Comparison of ENCODE assay signal across 18 mouse cellular contexts in the genomic region with DNA sequence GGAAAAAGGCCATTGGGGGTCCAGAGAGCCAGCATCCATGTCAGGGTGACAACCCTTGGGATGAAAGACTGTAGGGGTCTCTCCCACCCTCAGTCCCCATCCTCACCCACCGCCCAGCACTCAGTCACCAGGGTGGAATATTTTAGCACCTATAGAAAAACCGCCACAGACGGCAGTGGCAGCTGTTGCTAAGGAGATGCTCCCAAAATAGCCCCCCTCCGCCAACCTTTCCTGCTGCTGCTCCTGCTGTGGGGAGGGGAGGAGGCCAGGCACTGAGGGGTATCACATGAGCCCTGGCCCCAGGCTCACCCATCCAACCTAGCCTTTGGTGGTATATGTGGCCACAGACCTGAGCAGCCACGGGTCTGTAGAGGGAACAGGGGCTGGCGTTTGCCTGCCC. TPM values are rescaled to one million over a fixed set of nuclear protein-coding genes. Genes with fewer than 3 reads are reported as not detected.
DNase-seq lines count a peak whose midpoint lies in the region; ATAC-seq lines count a peak whose summit lies in the region.
"Had no signal": no experiment of that assay in that cellular context is flagged by ENCODE, and none has a peak within 500 bp of the region (broad histone marks: within the 10 kb centered on the region; RNA-seq: fewer than 3 reads in every experiment).

No protein-coding gene starts in this region.

- ATAC-seq in heart, embryonic 12.5 days (ENCODE audit: insufficient number of reproducible peaks, low FRiP score), result no peak
- ATAC-seq in limb, embryonic 12.5 days (ENCODE audit: insufficient number of reproducible peaks, insufficient read depth, low FRiP score, low TSS enrichment, low read depth), result no peak
- ATAC-seq: intestine, embryonic 15.5 days; liver, embryonic 12.5 days; midbrain, embryonic 15.5 days had no signal

- H3K27me3 ChIP-seq in heart, embryonic 12.5 days (replicated peaks), result peaks cover 86% of the 10 kb centered on the region
- peaks cover 99% of the 10 kb centered on the region for H3K27me3 ChIP-seq in limb, embryonic 12.5 days
- H3K27me3 ChIP-seq in limb, embryonic 10.5 days (ENCODE audit: low read depth, poor library complexity, severe bottlenecking), result peaks cover 100% of the 10 kb centered on the region

- H3K9me3 ChIP-seq in heart, embryonic 12.5 days (replicated peaks), result no peaks in the 10 kb centered on the region
- no peaks in the 10 kb centered on the region for H3K9me3 ChIP-seq in limb, embryonic 12.5 days
- no peaks in the 10 kb centered on the region for H3K9me3 ChIP-seq in limb, embryonic 10.5 days (replicated peaks)
- H3K9me3 ChIP-seq: embryonic facial prominence, embryonic 13.5 days; hindbrain, embryonic 12.5 days; intestine, embryonic 15.5 days; liver, embryonic 12.5 days; midbrain, embryonic 15.5 days had no signal

- WGBS in heart, embryonic 12.5 days, result 14% methylated on average over 6 of the region's 6 CpGs
- 42% methylated on average over 6 of the region's 6 CpGs for WGBS in limb, embryonic 12.5 days
- WGBS in limb, embryonic 10.5 days, result 43% methylated on average over 6 of the region's 6 CpGs

- H3K9ac ChIP-seq in heart, embryonic 12.5 days, result no peak overlapping the region
- 0 out of 2 replicates have a peak overlapping the region, but pooled peaks have one; percentile 27 for H3K9ac ChIP-seq in limb, embryonic 12.5 days (replicated peaks)
- H3K9ac ChIP-seq: embryonic facial prominence, embryonic 13.5 days; hindbrain, embryonic 12.5 days; intestine, embryonic 15.5 days; liver, embryonic 12.5 days; lung, embryonic 14.5 days; midbrain, embryonic 15.5 days had no signal

- H3K4me1 ChIP-seq in heart, embryonic 12.5 days (replicated peaks), result peaks cover 33% of the 10 kb centered on the region
- peaks cover 34% of the 10 kb centered on the region for H3K4me1 ChIP-seq in limb, embryonic 12.5 days (replicated peaks)
- H3K4me1 ChIP-seq in limb, embryonic 10.5 days, result peaks cover 45% of the 10 kb centered on the region

- H3K36me3 ChIP-seq in heart, embryonic 12.5 days, result no peaks in the 10 kb centered on the region
- no peaks in the 10 kb centered on the region for H3K36me3 ChIP-seq in limb, embryonic 12.5 days
- H3K36me3 ChIP-seq in limb, embryonic 10.5 days, result no peaks in the 10 kb centered on the region
- H3K36me3 ChIP-seq: embryonic facial prominence, embryonic 13.5 days; hindbrain, embryonic 12.5 days; intestine, embryonic 15.5 days; liver, embryonic 12.5 days; midbrain, embryonic 15.5 days had no signal

- peak overlapping the region; percentile 24; the same call in 1 of the 2 replicates for H3K4me2 ChIP-seq in heart, embryonic 12.5 days
- no peak overlapping the region for H3K4me2 ChIP-seq in limb, embryonic 12.5 days
- H3K4me2 ChIP-seq: embryonic facial prominence, embryonic 13.5 days; hindbrain, embryonic 12.5 days; intestine, embryonic 15.5 days; liver, embryonic 12.5 days; lung, embryonic 14.5 days; midbrain, embryonic 15.5 days had no signal

- H3K27ac ChIP-seq in heart, embryonic 12.5 days (ENCODE audit: poor library complexity, severe bottlenecking), result no peak overlapping the region
- no peak overlapping the region for H3K27ac ChIP-seq in limb, embryonic 12.5 days
- no peak overlapping the region for H3K27ac ChIP-seq in limb, embryonic 10.5 days
- H3K27ac ChIP-seq: embryonic facial prominence, embryonic 13.5 days; hindbrain, embryonic 12.5 days; intestine, embryonic 15.5 days; liver, embryonic 12.5 days; macrophage; midbrain, embryonic 15.5 days had no signal

- no peak for DNase-seq in heart, adult 11 months
- no peak for DNase-seq in limb, embryonic 10.5 days (ENCODE audit: low spot score)
- DNase-seq in frontal cortex, postnatal 36 days (ENCODE audit: low spot score in 2 of 2), result peak; percentile 69 to 82
- peak; percentile 66 for DNase-seq in right cerebral cortex, postnatal 14 days
- DNase-seq in urinary bladder, postnatal 14 days (ENCODE audit: low spot score), result no peak
- DNase-seq: adrenal gland, adult 8-10 months; cerebellum, adult 2 months; lung, embryonic 14.5 days; thymus, postnatal 36 days had no signal

- H3K4me3 ChIP-seq in heart, embryonic 12.5 days, result no peak overlapping the region
- H3K4me3 ChIP-seq in limb, embryonic 12.5 days (replicated peaks), result no peak overlapping the region
- H3K4me3 ChIP-seq in limb, embryonic 10.5 days, result no peak overlapping the region
- H3K4me3 ChIP-seq: embryonic facial prominence, embryonic 13.5 days; hindbrain, embryonic 12.5 days; intestine, embryonic 15.5 days; liver, embryonic 12.5 days; midbrain, embryonic 15.5 days had no signal

RNA-seq across cellular contexts. Expression of gene Kcnj4, which starts 5.0 kb away (rescaled TPM):
- 0.14 and 0.41 TPM in 2 replicates for polyA plus RNA-seq in heart, embryonic 12.5 days (2016; fragmentation: Nextera tagmentation; extraction: Ambion mirVana)
- polyA plus RNA-seq in limb, embryonic 12.5 days (2016; fragmentation: Nextera tagmentation; extraction: Ambion mirVana), result not detected in 2 replicates
- not detected in 2 replicates for polyA plus RNA-seq in limb, embryonic 10.5 days (2016; fragmentation: Nextera tagmentation; extraction: Ambion mirVana)
- polyA plus RNA-seq: embryonic facial prominence, embryonic 13.5 days; hindbrain, embryonic 12.5 days; intestine, embryonic 15.5 days; kidney, embryonic 14.5 days; liver, embryonic 12.5 days; lung, embryonic 14.5 days; macrophage had no signal

RNA-seq across cellular contexts. Expression of gene Kdelr3, which starts 6.2 kb away (rescaled TPM):
- 49.6 and 51.9 TPM in 2 replicates for polyA plus RNA-seq in heart, embryonic 12.5 days (2016; fragmentation: Nextera tagmentation; extraction: Ambion mirVana)
- polyA plus RNA-seq in limb, embryonic 12.5 days (2016; fragmentation: Nextera tagmentation; extraction: Ambion mirVana), result 35.9 and 42.8 TPM in 2 replicates
- polyA plus RNA-seq in limb, embryonic 10.5 days (2016; fragmentation: Nextera tagmentation; extraction: Ambion mirVana), result 4.2 and 9.4 TPM in 2 replicates
- polyA plus RNA-seq: macrophage had no signal

RNA-seq across cellular contexts. Expression of gene Ddx17, which starts 36.5 kb away (rescaled TPM):
- 37.1 and 39.9 TPM in 2 replicates for polyA plus RNA-seq in heart, embryonic 12.5 days (2016; fragmentation: Nextera tagmentation; extraction: Ambion mirVana)
- polyA plus RNA-seq in limb, embryonic 12.5 days (2016; fragmentation: Nextera tagmentation; extraction: Ambion mirVana), result 67.4 and 68.6 TPM in 2 replicates
- polyA plus RNA-seq in limb, embryonic 10.5 days (2016; fragmentation: Nextera tagmentation; extraction: Ambion mirVana), result 44.9 and 51.4 TPM in 2 replicates

RNA-seq across cellular contexts. Expression of gene Csnk1e, which starts 54.6 kb away (rescaled TPM):
- 103 and 111 TPM in 2 replicates for polyA plus RNA-seq in heart, embryonic 12.5 days (2016; fragmentation: Nextera tagmentation; extraction: Ambion mirVana)
- polyA plus RNA-seq in limb, embryonic 12.5 days (2016; fragmentation: Nextera tagmentation; extraction: Ambion mirVana), result 148 and 158 TPM in 2 replicates
- 152 and 170 TPM in 2 replicates for polyA plus RNA-seq in limb, embryonic 10.5 days (2016; fragmentation: Nextera tagmentation; extraction: Ambion mirVana)

Comparison
In these comparisons a context has a peak if more than half of its experiments do, and no peak if none do; other contexts are left out.
1. DNase-seq: peak in frontal cortex, postnatal 36 days (2 of 2) and right cerebral cortex, postnatal 14 days (single experiment); none in heart, adult 11 months (single experiment), limb, embryonic 10.5 days (single experiment) and urinary bladder, postnatal 14 days (single experiment).